Mouse (Mus musculus): Measurements from ENCODE around the gene Fars2.

GRCm38 (mm10) chr13:36111331-36111730 lies 5.9 kb upstream of the Fars2 start:
- TF ChIP-seq POLR2A (IDR thresholded peaks at IDR 0.05; ENCODE audit: control insufficient read depth, low read depth, low read length) (no peak), CTCF (IDR thresholded peaks at IDR 0.05; ENCODE audit: control insufficient read depth, insufficient read depth, insufficient replicate concordance, low read depth, low read length) (no peak)

Data from testis, adult 2 months (tissue).